Comparison of ENCODE assay signal across 9 mouse cellular contexts in genomic region chr6:85037677-85038076, GRCm38 (mm10). TPM values are rescaled to one million over a fixed set of nuclear protein-coding genes. Genes with fewer than 3 reads are reported as not detected.
A peak's percentile ranks its signal among the peaks of the same experiment; 100 is the strongest.
DNase-seq lines count a peak whose midpoint lies in the region; ATAC-seq lines count a peak whose summit lies in the region.
"Had no signal": no experiment of that assay in that cellular context is flagged by ENCODE, and none has a peak within 500 bp of the region (broad histone marks: within the 10 kb centered on the region; RNA-seq: fewer than 3 reads in every experiment).

No protein-coding gene starts in this region.

- H3K4me1 ChIP-seq in heart, embryonic 11.5 days (ENCODE audit: control insufficient read depth, insufficient read depth, low read length), result no peaks in the 10 kb centered on the region
- H3K4me1 ChIP-seq: megakaryocyte, embryonic 14.5 days had no signal

- H3K4me3 ChIP-seq in heart, embryonic 11.5 days (ENCODE audit: low read depth, low read length), result no peak overlapping the region
- H3K4me3 ChIP-seq: megakaryocyte, embryonic 14.5 days had no signal

- H3K9me3 ChIP-seq in heart, embryonic 11.5 days (replicated peaks; ENCODE audit: control insufficient read depth, low read length), result no peaks in the 10 kb centered on the region
- H3K9me3 ChIP-seq: megakaryocyte, embryonic 14.5 days had no signal

- no peaks in the 10 kb centered on the region for H3K27me3 ChIP-seq in heart, embryonic 11.5 days (ENCODE audit: control insufficient read depth, insufficient read depth, low read length)

- no peak overlapping the region for H3K27ac ChIP-seq in heart, embryonic 11.5 days (ENCODE audit: low read depth, low read length)

- no peak for ATAC-seq in heart, embryonic 11.5 days (replicated peaks; ENCODE audit: insufficient number of reproducible peaks, low FRiP score, low TSS enrichment)

- WGBS in heart, embryonic 11.5 days (ENCODE audit: insufficient replicate concordance), result 4% methylated on average over 6 of the region's 6 CpGs

- H3K4me2 ChIP-seq in heart, embryonic 11.5 days, result no peak overlapping the region

- DNase-seq in heart, adult 11 months, result peak; percentile 86
- DNase-seq in WW6 (ENCODE audit: low read depth, low spot score), result peak; percentile 39
- DNase-seq in cerebellum, postnatal 25 days, result peak; percentile 67 to 77
- DNase-seq in gastrocnemius, adult 18-20 months (ENCODE audit: low spot score), result peak; percentile 56
- peak; percentile 75 for DNase-seq in layer of hippocampus, adult 11-12 months (ENCODE audit: low spot score)
- DNase-seq in lung, postnatal 10 days, result peak; percentile 76
- DNase-seq in right cerebral cortex, adult 2 months (ENCODE audit: low spot score in 2 of 2), result peak; percentile 63 to 79

- no peak overlapping the region for H3K9ac ChIP-seq in heart, embryonic 11.5 days (ENCODE audit: low read depth, low read length)

- no peaks in the 10 kb centered on the region for H3K36me3 ChIP-seq in heart, embryonic 11.5 days (ENCODE audit: control insufficient read depth, insufficient read depth, low read length)

RNA-seq across cellular contexts. Expression of gene Exoc6b, which starts 31.6 kb away (rescaled TPM):
- 22.7 and 24.2 TPM in 2 replicates for polyA plus RNA-seq in heart, embryonic 11.5 days (2014; fragmentation: Nextera tagmentation; extraction: Ambion mirVana)
- 10 to 100 TPM; 14.0 to 14.2 TPM for total RNA-seq in gastrocnemius, adult 18-20 months (2021)
